Mouse (Mus musculus) retina, adult 2 months (tissue): Measurements from ENCODE around the gene Ttc39b.

ENCODE experiments used
- DNase-seq: peaks from one replicate; pipeline ENCODE4 v3.0.0-alpha.2; 2012; ENCODE audit warnings: low read depth, low spot score

The Ttc39b gene

DNA sequence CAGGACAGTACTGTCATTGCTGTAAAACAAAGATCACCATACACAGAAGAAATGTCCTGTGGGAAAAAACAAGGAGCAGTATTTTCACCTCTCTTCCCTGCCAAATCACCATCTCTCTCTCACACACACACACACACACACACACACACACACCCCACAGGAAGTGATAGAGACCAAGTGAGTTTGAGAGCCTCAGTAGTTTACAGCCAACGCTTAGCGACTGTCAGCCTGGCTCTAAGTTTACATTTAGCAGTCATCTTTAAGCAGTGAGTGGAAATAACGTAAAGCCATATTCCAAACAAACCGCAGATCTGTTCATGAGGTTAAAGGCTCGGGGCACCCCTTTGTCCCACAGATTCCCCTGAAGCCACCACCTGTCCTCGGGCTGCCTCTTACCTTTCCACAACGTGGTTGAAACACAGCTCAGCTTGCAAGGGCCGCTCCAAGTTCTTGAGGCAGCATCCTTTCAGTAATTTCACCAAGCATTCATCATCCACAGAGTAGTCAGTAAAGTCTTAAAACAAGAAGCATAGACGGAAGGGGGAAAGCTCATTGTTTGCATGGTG, 91.7 kb downstream of the Ttc39b start:
- DNase-seq: no peak

DNA sequence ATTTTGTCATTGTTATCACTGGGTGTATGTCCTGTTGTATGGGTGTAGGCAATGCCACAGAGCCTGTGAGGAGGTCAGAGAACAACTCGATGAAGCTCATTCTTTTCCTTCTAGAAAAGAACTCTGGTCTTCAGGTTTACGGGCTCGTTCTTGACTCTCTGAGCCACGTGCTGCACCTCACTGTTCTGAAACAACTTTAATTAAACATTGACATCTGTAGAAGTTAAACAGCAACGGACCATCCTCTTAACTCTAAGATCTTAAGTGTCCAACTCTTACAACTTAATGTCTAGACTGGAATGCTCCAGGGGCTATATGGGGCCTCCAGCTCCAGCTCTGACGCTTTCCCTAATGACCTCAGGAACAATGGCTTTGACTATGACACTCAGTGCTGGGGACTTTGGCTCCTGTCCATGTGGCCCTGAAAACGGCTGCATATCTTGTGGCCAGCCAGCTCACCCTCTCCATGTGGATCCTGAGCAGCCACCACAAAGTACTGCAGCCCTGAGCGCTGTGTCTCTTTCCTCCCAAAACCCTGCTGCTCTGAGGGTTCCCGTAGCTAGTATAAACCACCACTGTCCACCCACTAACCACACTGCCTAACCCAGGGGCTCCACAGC, 95.3 kb downstream of the Ttc39b start:
- no peak for DNase-seq

DNA sequence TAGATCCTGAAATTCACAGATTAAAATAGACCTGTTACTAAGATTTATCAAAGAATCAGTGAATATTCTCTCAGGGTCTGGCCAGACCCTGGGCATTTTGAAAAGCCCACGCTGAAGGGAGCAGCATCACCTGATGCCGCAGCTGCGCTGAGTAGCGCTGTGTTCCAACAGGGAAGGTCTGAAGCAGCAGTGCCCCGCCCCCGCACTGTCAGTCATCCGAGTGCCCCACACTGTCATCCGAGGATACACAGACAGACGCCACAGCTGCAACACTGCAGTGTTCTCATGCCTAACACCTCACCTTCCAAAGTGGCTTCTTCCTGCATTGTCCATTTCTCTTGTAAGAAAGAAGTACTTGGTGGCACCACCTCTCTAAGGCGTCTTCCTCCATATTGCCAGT, 96.0 kb downstream of the Ttc39b start:
- no peak for DNase-seq

DNA sequence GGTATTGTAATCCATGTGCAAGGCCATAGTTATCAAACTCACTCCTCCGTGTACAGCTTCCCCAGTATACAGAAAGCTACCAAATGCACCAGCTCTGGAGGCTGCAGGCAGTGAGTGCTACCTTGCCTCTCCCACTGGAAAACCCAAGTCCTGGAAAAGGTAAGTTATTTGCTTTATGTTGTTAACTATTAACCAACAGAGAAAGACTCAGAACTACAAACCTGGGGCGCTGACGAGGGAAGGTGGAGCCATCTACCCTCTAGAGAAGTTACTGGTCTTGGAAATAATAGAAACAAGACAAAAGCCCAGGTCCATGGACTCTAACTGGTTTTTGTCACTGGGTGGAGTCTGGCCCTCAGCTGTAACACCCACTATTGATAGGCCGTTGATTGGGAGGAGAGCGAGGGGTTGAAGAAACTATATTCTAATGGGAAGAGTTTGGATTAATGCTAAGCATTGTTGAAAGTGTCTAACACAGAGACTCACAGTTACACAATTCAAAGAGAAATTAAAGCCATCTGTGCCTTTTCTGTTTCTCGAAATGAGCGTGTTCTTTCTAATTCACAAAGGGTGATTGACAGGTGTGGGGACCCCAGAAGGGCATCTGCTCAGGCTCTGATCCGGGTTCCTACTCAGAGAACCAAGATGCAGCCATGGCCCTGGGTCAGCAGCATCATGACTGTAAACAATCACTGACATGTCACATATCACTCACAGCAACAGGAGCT, 98.3 kb downstream of the Ttc39b start:
- no peak for DNase-seq

DNA sequence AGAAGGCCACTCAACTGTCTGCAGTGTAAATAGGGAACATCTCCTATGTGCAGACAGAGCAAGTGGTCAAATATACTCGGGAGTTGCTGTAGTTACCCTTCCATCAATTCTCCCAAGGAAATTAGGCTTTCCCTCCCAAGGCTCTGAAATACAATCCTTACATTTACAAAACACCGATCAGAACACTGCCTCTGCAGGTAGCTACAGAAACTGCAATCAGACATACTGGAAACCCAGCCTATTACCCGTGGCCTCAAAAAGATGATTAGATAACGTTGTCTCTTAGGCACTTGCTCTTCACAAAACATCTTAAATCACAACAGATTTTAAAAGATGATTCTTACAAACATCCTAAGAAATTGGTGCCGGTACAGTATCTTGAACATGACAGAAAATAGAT, 99.8 kb downstream of the Ttc39b start:
- no peak for DNase-seq

DNA sequence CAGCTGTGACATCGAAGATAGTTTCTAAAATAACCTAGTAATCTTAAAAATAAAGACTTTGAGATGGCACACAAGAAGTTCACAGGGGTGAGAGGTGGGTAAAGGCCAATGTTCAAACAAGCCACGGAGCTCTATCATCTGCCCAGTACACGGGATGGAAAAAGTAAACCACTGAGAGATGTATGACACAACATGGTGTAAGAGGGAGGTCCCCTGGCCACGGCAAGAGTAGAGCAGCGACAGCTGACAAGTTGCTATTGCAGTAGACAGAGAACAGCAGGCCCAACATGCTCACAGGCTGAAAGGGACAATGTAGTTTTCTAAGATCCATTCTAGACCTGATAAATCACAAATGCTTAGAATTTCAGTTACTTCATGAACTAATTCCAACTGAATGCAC, 100.9 kb downstream of the Ttc39b start:
- DNase-seq: no peak

DNA sequence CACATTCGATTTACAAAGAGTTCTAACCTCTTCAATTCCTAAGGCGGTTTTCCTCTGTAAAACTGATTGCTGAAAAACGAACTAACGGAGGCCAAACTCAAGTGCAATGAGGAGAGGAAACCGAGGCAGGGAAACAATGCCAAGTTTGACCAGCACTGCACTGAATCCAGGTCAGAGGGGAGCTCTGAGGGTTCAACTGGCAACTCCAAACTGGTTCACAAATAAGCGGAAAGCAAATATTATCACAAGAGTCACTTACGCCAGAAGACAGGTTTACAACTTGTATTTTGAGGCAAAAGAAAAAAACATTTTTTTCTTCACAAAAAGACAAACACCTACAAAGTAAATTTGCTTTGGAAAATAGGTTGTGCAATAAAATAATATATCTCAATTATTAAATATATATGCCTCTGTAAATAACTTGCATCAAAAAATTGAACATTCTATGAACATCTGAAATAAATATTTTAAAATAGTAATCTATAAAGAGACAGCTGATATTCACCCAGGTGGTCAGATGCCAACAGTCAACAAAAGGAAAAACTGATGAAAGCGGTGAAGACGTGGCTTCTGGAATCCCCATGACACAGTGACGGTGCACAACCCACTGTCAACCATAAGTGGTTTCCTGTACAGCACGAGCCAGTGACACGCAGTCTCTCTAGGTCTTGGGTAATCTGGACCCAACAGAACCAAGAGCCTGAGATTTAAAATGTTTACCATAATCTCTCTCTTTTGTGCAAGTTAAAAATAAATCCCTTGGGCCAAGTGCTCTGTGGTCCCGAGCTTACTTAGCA, 103.1 kb downstream of the Ttc39b start:
- DNase-seq: no peak

DNA sequence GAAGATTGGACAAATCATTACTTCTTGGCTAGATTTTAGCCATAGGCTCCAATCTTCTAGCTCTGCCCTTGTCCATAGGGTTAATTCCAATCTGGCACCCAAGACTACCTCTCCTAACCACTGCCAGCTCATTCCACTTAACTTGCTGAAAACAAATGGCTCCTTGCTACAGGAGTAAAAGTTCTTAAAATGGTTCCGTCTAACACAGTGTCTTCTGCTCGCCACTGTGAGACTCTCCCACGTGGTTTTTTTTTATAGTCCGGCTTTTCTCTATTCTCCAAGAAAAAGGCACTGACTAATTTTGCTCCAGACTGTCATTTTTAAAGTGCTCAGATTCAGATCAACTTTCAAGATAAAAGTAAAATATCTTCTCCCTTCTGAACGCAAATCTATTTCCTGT, 104.8 kb downstream of the Ttc39b start:
- no peak for DNase-seq

DNA sequence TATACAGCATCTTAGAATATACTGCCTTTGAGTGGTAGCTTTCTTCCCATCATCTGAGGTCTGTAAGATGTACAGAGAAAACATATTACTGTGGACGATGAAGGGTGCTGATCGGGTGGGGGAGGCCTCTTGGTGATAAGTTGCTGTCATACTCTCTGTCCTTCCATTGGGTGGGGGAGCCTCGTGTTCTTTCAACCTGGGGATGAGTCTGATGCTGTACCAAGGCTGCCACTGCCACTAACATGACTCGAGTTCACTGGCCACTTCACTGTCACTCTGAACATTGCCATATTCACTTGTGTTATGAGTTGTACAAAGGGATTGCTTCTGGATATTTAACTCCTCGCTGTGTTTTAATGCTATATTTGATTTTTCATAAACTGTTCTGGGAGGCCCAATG, 106.9 kb downstream of the Ttc39b start:
- DNase-seq: no peak

DNA sequence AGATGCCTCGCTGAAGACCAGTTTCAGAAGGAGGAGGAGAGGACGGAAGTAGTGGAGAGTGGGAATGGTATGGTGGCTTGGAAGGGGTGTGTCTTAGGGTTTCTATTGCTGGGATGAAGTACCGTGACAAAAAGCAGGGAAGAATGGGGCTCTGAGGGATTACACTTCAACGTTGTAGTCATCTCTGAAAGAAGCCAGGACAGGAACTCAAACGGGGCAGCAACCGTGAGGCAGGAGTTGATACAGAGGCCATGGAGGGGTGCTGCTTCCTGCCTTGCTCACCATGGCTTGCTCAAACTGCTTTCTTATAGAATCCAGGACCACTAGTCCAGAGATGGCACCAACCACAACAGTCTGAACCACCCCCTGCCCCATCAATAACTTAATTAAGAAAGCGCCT, 107.7 kb downstream of the Ttc39b start:
- DNase-seq: no peak

DNA sequence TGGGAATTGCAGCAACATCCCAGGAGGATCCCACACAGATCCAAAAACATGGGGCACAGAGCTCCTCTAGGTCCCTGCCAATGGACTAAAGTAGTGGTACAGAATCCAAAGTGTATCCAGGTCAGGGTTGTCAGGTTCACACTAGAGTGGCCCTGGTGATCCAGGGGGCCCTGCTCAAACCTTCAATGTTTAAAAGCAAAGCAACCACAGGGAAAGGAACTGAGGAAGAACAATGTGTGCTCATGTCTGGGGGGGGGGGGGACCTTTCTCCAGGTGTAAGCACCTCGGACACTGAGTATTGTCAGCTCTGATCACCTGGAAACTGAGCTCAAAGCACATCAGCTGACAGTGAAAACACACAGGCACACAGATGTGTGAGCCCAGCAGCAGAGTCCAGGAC, 108.3 kb downstream of the Ttc39b start:
- DNase-seq: no peak

DNA sequence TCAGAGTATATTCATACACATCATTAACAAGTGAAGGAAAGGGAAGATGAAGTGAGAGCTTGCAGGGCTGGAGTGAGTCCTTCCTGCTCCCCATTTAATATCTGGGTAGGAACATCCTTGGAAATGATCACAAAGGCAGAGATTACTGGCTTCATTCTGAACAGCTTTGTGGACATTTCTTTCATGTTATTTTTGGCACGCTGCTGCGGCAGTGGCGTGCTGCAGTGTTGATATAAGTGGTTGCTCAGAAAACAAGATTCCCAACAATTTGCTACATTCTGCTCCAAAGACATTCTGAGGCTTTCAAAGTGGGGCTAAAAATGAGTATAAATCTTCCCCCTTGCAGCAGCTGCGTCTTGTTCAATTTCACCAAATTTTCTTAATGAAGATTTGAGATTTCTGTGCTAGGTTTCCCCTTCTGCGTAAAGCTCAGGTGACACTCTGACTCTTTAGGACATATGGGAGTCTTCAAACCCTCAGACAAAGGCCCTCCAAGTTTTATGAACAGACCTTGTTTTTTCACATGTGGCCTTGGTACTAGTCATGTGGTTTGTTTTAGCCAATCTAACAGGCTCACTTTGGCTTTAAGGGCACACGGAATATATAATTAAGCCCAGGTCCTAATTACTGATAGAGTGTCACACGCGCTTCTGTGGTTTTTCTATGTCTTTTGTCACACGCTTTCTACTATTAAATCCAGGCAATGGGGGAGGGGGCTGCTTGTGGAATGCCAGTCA, 109.1 kb downstream of the Ttc39b start:
- DNase-seq: no peak

DNA sequence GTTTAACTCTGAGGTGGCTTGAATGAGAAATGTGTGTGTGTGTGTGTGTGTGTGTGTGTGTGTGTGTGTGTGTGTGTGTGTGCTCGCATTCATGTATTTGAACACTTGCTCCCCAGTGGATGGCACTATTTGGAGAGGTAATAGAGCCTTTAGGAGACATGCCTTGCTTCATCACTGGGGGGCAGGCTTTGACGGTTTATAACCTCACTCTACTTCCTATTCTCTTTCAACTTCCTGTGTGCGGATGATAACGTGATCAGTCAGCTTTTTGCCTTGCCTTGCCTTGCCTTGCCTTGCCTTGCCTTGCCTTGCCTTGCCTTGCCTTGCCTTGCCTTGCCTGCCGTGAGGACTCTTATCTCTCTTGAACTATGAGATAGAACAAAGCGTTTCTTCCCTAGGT, 110.3 kb downstream of the Ttc39b start:
- no peak for DNase-seq

DNA sequence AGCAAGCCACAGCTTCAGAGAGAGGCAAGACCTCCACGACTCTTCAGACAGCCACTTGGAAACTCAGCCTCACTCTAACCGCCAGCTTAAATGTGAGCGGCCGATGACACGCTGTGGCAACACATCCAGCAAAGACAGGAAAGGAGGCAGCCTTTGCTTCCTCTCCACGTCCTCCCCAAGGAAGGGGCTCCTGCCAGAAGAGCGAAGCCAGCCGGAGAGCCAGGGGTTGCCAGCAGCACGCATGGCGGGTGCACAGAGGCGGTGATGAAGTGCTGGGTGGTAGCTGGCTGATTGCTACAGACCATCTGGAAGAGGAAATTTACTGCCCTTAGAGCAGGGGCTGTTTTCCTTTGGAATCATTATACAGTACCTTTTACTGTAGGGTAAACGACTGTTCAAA, 112.3 kb downstream of the Ttc39b start:
- DNase-seq: no peak

DNA sequence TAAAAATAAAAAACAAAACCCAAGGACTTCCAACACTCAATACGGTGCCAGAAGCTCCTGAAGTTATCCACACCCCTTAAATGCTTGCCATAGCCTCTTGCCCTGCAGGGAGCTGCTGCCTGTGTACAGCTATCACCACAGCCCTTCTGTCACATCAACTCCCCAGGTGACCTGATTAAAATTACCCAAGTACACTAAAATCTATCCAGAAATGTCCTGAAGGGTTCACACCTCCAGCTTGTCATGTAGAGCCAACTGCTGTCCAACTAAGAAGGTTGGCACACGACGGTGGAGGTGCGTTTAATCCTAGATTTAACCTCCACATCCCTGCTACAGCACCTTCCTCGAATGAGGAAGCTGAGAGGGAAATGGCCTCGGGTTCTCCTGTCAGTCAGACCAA, 113.6 kb downstream of the Ttc39b start:
- no peak for DNase-seq

DNA sequence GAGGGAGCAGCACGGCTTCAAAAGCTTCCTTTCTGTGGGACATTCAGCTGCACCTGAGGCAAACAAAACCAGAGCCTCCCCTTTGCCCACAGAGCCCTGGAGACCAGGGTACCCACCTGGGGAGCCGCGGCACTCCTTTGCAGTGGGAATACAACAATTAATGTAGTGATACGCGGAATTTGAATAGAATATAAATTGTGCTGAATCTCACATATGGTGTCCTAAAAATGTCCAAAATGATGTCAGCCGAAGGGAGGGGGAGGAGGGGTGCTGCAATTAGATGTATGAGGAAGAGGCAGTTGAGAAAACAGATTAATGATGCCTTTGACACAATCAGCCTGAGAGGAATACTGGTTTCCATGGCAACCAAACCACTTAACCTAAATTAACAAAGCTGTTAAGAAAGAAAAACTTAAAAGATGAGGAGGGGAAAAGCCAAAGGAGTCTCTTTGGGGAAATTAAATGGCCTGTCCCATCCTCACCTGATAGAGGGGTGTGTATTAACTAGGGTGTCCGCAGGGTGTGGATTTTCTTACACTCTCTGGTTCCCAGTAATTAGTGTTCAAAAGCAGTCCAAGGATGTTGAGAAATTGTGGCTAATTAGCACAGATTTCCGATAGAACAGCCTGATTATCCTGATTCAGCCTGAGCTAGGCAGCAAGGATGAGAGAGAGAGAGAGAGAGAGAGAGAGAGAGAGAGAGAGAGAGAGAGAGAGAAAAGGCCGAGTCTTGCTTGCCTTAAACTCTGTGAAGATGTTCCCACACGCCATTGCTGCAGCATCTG, 117.1 kb downstream of the Ttc39b start:
- DNase-seq: peak; percentile 11

DNA sequence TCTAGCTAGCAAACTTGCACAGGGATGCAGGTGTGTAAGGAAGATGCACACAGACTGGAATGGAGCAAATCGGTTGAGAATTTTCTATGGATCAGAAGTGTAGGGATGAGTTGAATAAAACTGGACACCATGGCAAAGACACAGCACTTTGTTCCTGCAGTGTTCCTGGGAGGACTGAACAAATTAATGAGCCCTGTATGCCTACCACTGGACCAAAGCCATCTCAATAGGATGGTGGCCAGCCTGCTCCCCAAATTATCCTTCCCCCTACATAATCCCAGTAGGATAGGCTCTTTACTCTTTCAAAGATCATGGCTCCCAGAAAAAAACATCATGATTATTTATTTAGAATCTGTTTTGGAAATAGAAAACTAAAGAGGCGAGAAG, 117.6 kb downstream of the Ttc39b start:
- DNase-seq: no peak

DNA sequence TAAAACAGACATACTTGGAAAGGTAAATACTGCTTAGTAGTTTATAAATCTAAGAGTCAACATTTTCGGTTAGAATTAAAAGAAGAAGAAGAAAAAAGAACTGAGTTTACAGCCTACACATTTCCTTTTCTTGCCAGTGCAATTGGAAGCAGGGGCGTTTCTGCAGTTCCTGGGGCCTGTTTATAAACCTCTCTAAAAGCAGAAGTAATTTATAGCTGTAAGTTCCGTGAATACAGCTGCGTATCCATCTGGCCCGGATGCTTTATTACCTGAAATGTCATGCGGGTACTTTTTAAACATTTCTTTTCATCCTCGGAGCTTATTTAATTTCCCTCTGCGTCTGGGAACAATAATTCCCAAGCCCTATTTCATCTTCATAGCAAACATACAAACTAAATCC, 124.7 kb downstream of the Ttc39b start:
- DNase-seq: no peak

DNA sequence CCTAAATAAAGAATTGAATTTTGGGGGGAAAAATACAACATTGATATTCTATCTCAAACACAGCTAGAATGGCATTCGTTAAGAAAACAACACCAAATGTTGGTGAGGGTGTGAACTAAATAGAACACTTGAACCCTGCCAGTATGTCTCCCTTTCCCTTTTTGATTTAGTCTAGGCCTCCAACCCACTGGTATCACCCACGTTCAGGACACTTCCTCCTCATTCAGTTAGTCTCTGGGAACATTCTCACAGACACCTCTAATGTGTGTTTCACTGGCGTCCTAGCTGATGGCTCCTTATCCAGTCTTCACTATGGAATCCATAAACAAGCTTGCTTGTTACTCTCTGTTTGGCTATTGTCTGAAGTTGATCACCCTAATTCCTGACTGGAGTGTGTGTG, 125.9 kb downstream of the Ttc39b start:
- DNase-seq: no peak

DNA sequence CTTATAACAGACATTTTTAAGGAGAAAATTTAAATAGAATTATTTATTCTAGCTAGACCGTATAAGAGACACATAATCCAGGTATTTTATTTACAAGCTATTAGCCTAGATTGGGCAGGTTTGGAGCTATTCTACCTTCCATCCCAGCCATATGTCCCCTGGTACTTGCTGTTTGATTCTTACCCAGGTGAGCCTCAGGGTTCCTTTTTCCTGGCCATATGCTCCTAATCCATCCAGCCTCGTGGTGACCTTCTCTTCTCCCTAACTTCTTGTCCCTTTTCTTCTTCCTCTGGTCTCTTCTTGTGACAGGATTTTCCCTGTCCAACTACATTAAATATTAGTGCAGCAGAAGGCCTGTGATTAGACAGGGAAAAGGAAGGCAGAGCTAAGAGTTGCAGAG, 134.3 kb downstream of the Ttc39b start:
- no peak for DNase-seq

DNA sequence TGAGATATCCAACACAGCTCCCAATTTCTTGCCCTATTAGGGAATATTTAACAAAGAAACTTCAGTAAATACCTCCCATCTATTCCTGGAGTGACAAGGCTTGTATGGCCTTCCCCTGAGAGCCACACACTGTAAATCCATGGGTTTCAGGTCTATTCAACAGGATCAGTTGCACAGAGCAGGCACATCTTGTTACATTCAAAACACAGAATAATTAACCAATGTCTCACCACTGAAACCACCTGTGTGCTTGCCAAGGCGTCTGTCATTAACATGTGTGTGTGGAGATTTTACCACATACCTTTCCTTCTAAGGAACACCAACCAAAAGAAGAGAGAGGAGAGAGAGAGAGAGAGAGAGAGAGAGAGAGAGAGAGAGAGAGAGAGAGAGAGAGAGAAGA, 136.7 kb downstream of the Ttc39b start:
- DNase-seq: no peak
